Mouse (Mus musculus): Measurements from ENCODE around the gene Gse1. TPM values are rescaled to one million over a fixed set of nuclear protein-coding genes. Genes with fewer than 3 reads are reported as not detected.

Gse1 gene
- total RNA-seq, 1 experiment, result 21.4 TPM

GRCm38 (mm10) chr8:120574941-120575340, 346.7 kb downstream of the Gse1 start:
- H3K4me3 ChIP-seq (ENCODE audit: insufficient read depth in 1 of 2, low read depth in 1 of 2, low read length in 2 of 2, poor library complexity in 1 of 2, severe bottlenecking in 1 of 2), result no peak overlapping the region
- H3K4me1 ChIP-seq (ENCODE audit: control insufficient read depth in 2 of 2, insufficient read depth in 2 of 2, low read length in 2 of 2, poor library complexity in 1 of 2), result peaks cover 0 to 15% of the 10 kb centered on the region in 2 experiments; a peak in 2 of 4 replicates
- DNase-seq (ENCODE audit: low read depth, low spot score), result peak; percentile 41
- no peak overlapping the region for H3K9ac ChIP-seq (ENCODE audit: insufficient read depth, low read depth, low read length, poor library complexity, severe bottlenecking)
- in situ Hi-C loops (cut with MboI; ENCODE audit: low sequenced_read_pairs in 2 of 2, unreplicated experiment in 2 of 2), result no loop called here
- H3K36me3 ChIP-seq (ENCODE audit: control insufficient read depth, insufficient read depth, low read length, poor library complexity, severe bottlenecking), result peaks cover 95% of the 10 kb centered on the region
- TF ChIP-seq ZNF384 (IDR thresholded peaks at IDR 0.05; ENCODE audit: low read depth, low read length) (no peak), CHD2 (IDR thresholded peaks at IDR 0.05; ENCODE audit: low read depth, low read length) (no peak), ZC3H11A (IDR thresholded peaks at IDR 0.05; ENCODE audit: borderline replicate concordance, low read depth, low read length) (no peak), MAFK (IDR thresholded peaks at IDR 0.05; ENCODE audit: insufficient read depth, low read depth, low read length) (no peak), HCFC1 (IDR thresholded peaks at IDR 0.05; ENCODE audit: borderline replicate concordance, insufficient read depth, low read length) (no peak)
- no peak overlapping the region for H3K27ac ChIP-seq (ENCODE audit: insufficient read depth, low read depth, low read length, poor library complexity, severe bottlenecking)
- no peaks in the 10 kb centered on the region for H3K9me3 ChIP-seq (ENCODE audit: control insufficient read depth, insufficient read depth, low read depth, low read length)

- no peak for DNase-seq (ENCODE audit: low read depth, low spot score)
- TF ChIP-seq HCFC1 (IDR thresholded peaks at IDR 0.05; ENCODE audit: borderline replicate concordance, insufficient read depth, low read length) (no peak), MAFK (IDR thresholded peaks at IDR 0.05; ENCODE audit: insufficient read depth, low read depth, low read length) (no peak), ZC3H11A (IDR thresholded peaks at IDR 0.05; ENCODE audit: borderline replicate concordance, low read depth, low read length) (no peak), ZNF384 (IDR thresholded peaks at IDR 0.05; ENCODE audit: low read depth, low read length) (no peak), CHD2 (IDR thresholded peaks at IDR 0.05; ENCODE audit: low read depth, low read length) (no peak)
- no peak overlapping the region for H3K9ac ChIP-seq (ENCODE audit: insufficient read depth, low read depth, low read length, poor library complexity, severe bottlenecking)
- H3K27ac ChIP-seq (ENCODE audit: insufficient read depth, low read depth, low read length, poor library complexity, severe bottlenecking), result no peak overlapping the region
- peaks cover 0 to 9% of the 10 kb centered on the region in 2 experiments; a peak in 1 of 4 replicates for H3K4me1 ChIP-seq (ENCODE audit: control insufficient read depth in 2 of 2, insufficient read depth in 2 of 2, low read length in 2 of 2, poor library complexity in 1 of 2)
- in situ Hi-C loops (cut with MboI; ENCODE audit: low sequenced_read_pairs in 2 of 2, unreplicated experiment in 2 of 2), result no loop called here
- no peak overlapping the region for H3K4me3 ChIP-seq (ENCODE audit: insufficient read depth in 1 of 2, low read depth in 1 of 2, low read length in 2 of 2, poor library complexity in 1 of 2, severe bottlenecking in 1 of 2)
- no peaks in the 10 kb centered on the region for H3K9me3 ChIP-seq (ENCODE audit: control insufficient read depth, insufficient read depth, low read depth, low read length)
- peaks cover 96% of the 10 kb centered on the region for H3K36me3 ChIP-seq (ENCODE audit: control insufficient read depth, insufficient read depth, low read length, poor library complexity, severe bottlenecking)
Observed at GRCm38 (mm10) chr8:120575801-120576200, 347.5 kb downstream of the Gse1 start.

- no peak for DNase-seq (ENCODE audit: low read depth, low spot score)
- Histone ChIP-seq H3K9ac (ENCODE audit: insufficient read depth, low read depth, low read length, poor library complexity, severe bottlenecking) (no peak overlapping the region), H3K9me3 (ENCODE audit: control insufficient read depth, insufficient read depth, low read depth, low read length) (no peaks in the 10 kb centered on the region), H3K27ac (ENCODE audit: insufficient read depth, low read depth, low read length, poor library complexity, severe bottlenecking) (no peak overlapping the region), H3K4me1 (ENCODE audit: control insufficient read depth in 2 of 2, insufficient read depth in 2 of 2, low read length in 2 of 2, poor library complexity in 1 of 2) (peaks cover 0 to 7% of the 10 kb centered on the region in 2 experiments; a peak in 1 of 4 replicates), H3K4me3 (ENCODE audit: insufficient read depth in 1 of 2, low read depth in 1 of 2, low read length in 2 of 2, poor library complexity in 1 of 2, severe bottlenecking in 1 of 2) (no peak overlapping the region), H3K36me3 (ENCODE audit: control insufficient read depth, insufficient read depth, low read length, poor library complexity, severe bottlenecking) (peaks cover 92% of the 10 kb centered on the region)
- in situ Hi-C loops (cut with MboI; ENCODE audit: low sequenced_read_pairs in 2 of 2, unreplicated experiment in 2 of 2), result no loop called here
- no peak for TF ChIP-seq ZNF384 (IDR thresholded peaks at IDR 0.05; ENCODE audit: low read depth, low read length)
- TF ChIP-seq HCFC1 (IDR thresholded peaks at IDR 0.05; ENCODE audit: borderline replicate concordance, insufficient read depth, low read length), result no peak
- TF ChIP-seq MAFK (IDR thresholded peaks at IDR 0.05; ENCODE audit: insufficient read depth, low read depth, low read length), result no peak
- TF ChIP-seq ZC3H11A (IDR thresholded peaks at IDR 0.05; ENCODE audit: borderline replicate concordance, low read depth, low read length), result no peak
- no peak for TF ChIP-seq CHD2 (IDR thresholded peaks at IDR 0.05; ENCODE audit: low read depth, low read length)
Observed at GRCm38 (mm10) chr8:120577821-120578220, 349.6 kb downstream of the Gse1 start.

- Histone ChIP-seq H3K9me3 (ENCODE audit: control insufficient read depth, insufficient read depth, low read depth, low read length) (no peaks in the 10 kb centered on the region), H3K27ac (ENCODE audit: insufficient read depth, low read depth, low read length, poor library complexity, severe bottlenecking) (no peak overlapping the region), H3K4me3 (ENCODE audit: insufficient read depth in 1 of 2, low read depth in 1 of 2, low read length in 2 of 2, poor library complexity in 1 of 2, severe bottlenecking in 1 of 2) (no peak overlapping the region), H3K36me3 (ENCODE audit: control insufficient read depth, insufficient read depth, low read length, poor library complexity, severe bottlenecking) (peaks cover 77% of the 10 kb centered on the region), H3K9ac (ENCODE audit: insufficient read depth, low read depth, low read length, poor library complexity, severe bottlenecking) (no peak overlapping the region), H3K4me1 (ENCODE audit: control insufficient read depth in 2 of 2, insufficient read depth in 2 of 2, low read length in 2 of 2, poor library complexity in 1 of 2) (peaks cover 0 to 3% of the 10 kb centered on the region in 2 experiments; a peak in 1 of 4 replicates)
- TF ChIP-seq ZNF384 (IDR thresholded peaks at IDR 0.05; ENCODE audit: low read depth, low read length) (no peak), ZC3H11A (IDR thresholded peaks at IDR 0.05; ENCODE audit: borderline replicate concordance, low read depth, low read length) (no peak), CHD2 (IDR thresholded peaks at IDR 0.05; ENCODE audit: low read depth, low read length) (no peak), HCFC1 (IDR thresholded peaks at IDR 0.05; ENCODE audit: borderline replicate concordance, insufficient read depth, low read length) (no peak), MAFK (IDR thresholded peaks at IDR 0.05; ENCODE audit: insufficient read depth, low read depth, low read length) (no peak)
- no peak for DNase-seq (ENCODE audit: low read depth, low spot score)
- in situ Hi-C loops (cut with MboI; ENCODE audit: low sequenced_read_pairs in 2 of 2, unreplicated experiment in 2 of 2), result no loop called here
Observed at GRCm38 (mm10) chr8:120580336-120581000, 352.2 kb downstream of the Gse1 start.
